In genomic region chr3:144432143-144432577, GRCm38 (mm10) we compare ENCODE assay signal across 1 mouse cellular context.
A peak's percentile ranks its signal among the peaks of the same experiment; 100 is the strongest.
TF ChIP-seq lines count a peak whose summit lies in the region.

No protein-coding gene starts in this region.

TF ChIP-seq in CH12.LX, 34 proteins besides CTCF, POLR2A, EP300 and RAD21:
- peak; percentile 2; the same call in 1 of the 2 replicates for TF ChIP-seq SMC3 (IDR thresholded peaks at IDR 0.05; ENCODE audit: low read depth, low read length)
- TF ChIP-seq CHD1 (IDR thresholded peaks at IDR 0.05; ENCODE audit: low read depth, low read length): peak; percentile 86; the same call in 1 of the 2 replicates
- TF ChIP-seq HCFC1 (IDR thresholded peaks at IDR 0.05; ENCODE audit: low read depth, low read length): no peak
- TF ChIP-seq USF1 (IDR thresholded peaks at IDR 0.05; ENCODE audit: low read depth, low read length): no peak
- TF ChIP-seq USF2 (conservative IDR thresholded peaks at IDR 0.05; ENCODE audit: low read depth, low read length): no peak
- TF ChIP-seq UBTF (IDR thresholded peaks at IDR 0.05; ENCODE audit: low read depth, low read length): no peak
- no peak for TF ChIP-seq NRF1 (IDR thresholded peaks at IDR 0.05; ENCODE audit: low read depth, low read length)
- peak; percentile 54; the same call in 1 of the 2 replicates for TF ChIP-seq JUND (conservative IDR thresholded peaks at IDR 0.05; ENCODE audit: low read depth, low read length)
- TF ChIP-seq POLR2AphosphoS2 (IDR thresholded peaks at IDR 0.05; ENCODE audit: low read depth, low read length): no peak
- no peak; the same call in 1 of the 2 replicates for TF ChIP-seq ELF1 (IDR thresholded peaks at IDR 0.05; ENCODE audit: low read depth, low read length)
- peak; percentile 54; the same call in 1 of the 2 replicates for TF ChIP-seq MXI1 (IDR thresholded peaks at IDR 0.05; ENCODE audit: low read depth, low read length)
- peak; percentile 49 for TF ChIP-seq ETS1 (conservative IDR thresholded peaks at IDR 0.05; ENCODE audit: low read depth, low read length)
- TF ChIP-seq KAT2A (IDR thresholded peaks at IDR 0.05; ENCODE audit: insufficient replicate concordance, low read length): no peak
- peak; percentile 77 for TF ChIP-seq IRF4 (IDR thresholded peaks at IDR 0.05; ENCODE audit: low read depth, low read length)
- no peak for TF ChIP-seq SIN3A (IDR thresholded peaks at IDR 0.05; ENCODE audit: low read length)
- TF ChIP-seq ZKSCAN1 (IDR thresholded peaks at IDR 0.05; ENCODE audit: borderline replicate concordance, low read depth, low read length): no peak
- no peak for TF ChIP-seq ZNF384 (IDR thresholded peaks at IDR 0.05; ENCODE audit: low read depth, low read length)
- TF ChIP-seq BHLHE40 (IDR thresholded peaks at IDR 0.05; ENCODE audit: low read depth, low read length): peak; percentile 50
- TF ChIP-seq ZC3H11A (IDR thresholded peaks at IDR 0.05; ENCODE audit: low read depth, low read length): no peak
- TF ChIP-seq MEF2A (IDR thresholded peaks at IDR 0.05; ENCODE audit: borderline replicate concordance, low read depth, low read length): peak; percentile 85
- TF ChIP-seq GABPA (IDR thresholded peaks at IDR 0.05; ENCODE audit: insufficient replicate concordance, low read depth, low read length): no peak
- TF ChIP-seq TCF12 (IDR thresholded peaks at IDR 0.05; ENCODE audit: low read depth, low read length): peak; percentile 75
- peak; percentile 47 for TF ChIP-seq JUN (IDR thresholded peaks at IDR 0.05; ENCODE audit: insufficient read depth, low read depth, low read length)
- TF ChIP-seq MAZ (IDR thresholded peaks at IDR 0.05; ENCODE audit: low read depth, low read length): 0 out of 2 replicates have a peak, but pooled peaks have one; percentile 30
- no peak for TF ChIP-seq TBP (conservative IDR thresholded peaks at IDR 0.05; ENCODE audit: low read depth, low read length)
- no peak for TF ChIP-seq ZMIZ1 (IDR thresholded peaks at IDR 0.05; ENCODE audit: low read depth, low read length)
- TF ChIP-seq CHD2 (IDR thresholded peaks at IDR 0.05; ENCODE audit: low read length): no peak
- no peak for TF ChIP-seq MAFK (IDR thresholded peaks at IDR 0.05; ENCODE audit: insufficient replicate concordance, low read length)
- no peak for TF ChIP-seq NELFE (IDR thresholded peaks at IDR 0.05; ENCODE audit: low read depth, low read length)
- no peak for TF ChIP-seq E2F4 (IDR thresholded peaks at IDR 0.05; ENCODE audit: insufficient replicate concordance, low read depth, low read length)
- peak; percentile 53; the same call in 1 of the 2 replicates for TF ChIP-seq RCOR1 (conservative IDR thresholded peaks at IDR 0.05; ENCODE audit: low read depth, low read length)
- TF ChIP-seq MYC (IDR thresholded peaks at IDR 0.05; ENCODE audit: low read depth, low read length): 0 out of 2 replicates have a peak, but pooled peaks have one; percentile 12
- TF ChIP-seq MAX (IDR thresholded peaks at IDR 0.05; ENCODE audit: low read length): no peak
- TF ChIP-seq PAX5 (IDR thresholded peaks at IDR 0.05; ENCODE audit: low read length): no peak
TF ChIP-seq in CH12.LX: peak in this region for 13.
